Mouse (Mus musculus): Measurements from ENCODE around the gene Fam161a. TPM values are rescaled to one million over a fixed set of nuclear protein-coding genes. Genes with fewer than 3 reads are reported as not detected.

The Fam161a gene
- 4.6 and 4.7 TPM in 2 replicates for polyA plus RNA-seq (2016; fragmentation: Nextera tagmentation; extraction: Ambion mirVana)

GRCm38 (mm10) chr11:23007481-23008180 lies at the start of gene Fam161a:
TSS of gene Fam161a (plus strand) at chr11:23007531.
- Histone ChIP-seq H3K4me2 (replicated peaks) (peak within 1 kb of the TSS; percentile 68), H3K27ac (replicated peaks) (peak within 1 kb of the TSS; percentile 95), H3K9ac (replicated peaks) (peak within 1 kb of the TSS; percentile 66), H3K9me3 (no peaks in the 10 kb centered on the region), H3K4me3 (peak within 1 kb of the TSS; percentile 49), H3K4me1 (peaks cover 4% of the 10 kb centered on the region; the same call in 1 of the 2 replicates), H3K36me3 (peaks cover 18% of the 10 kb centered on the region), H3K27me3 (no peaks in the 10 kb centered on the region)
- under 1% methylated on average over 22 of the region's 22 CpGs for WGBS
- ATAC-seq (ENCODE audit: low FRiP score, low read depth), result peak; percentile 91

- Histone ChIP-seq H3K27ac (replicated peaks) (no peak overlapping the region), H3K9ac (replicated peaks) (no peak overlapping the region), H3K9me3 (no peaks in the 10 kb centered on the region), H3K4me1 (no peaks in the 10 kb centered on the region), H3K27me3 (no peaks in the 10 kb centered on the region), H3K4me3 (no peak overlapping the region), H3K36me3 (peaks cover 9% of the 10 kb centered on the region; the same call in 1 of the 2 replicates), H3K4me2 (replicated peaks) (no peak overlapping the region)
- 92% methylated on average over 4 of the region's 4 CpGs for WGBS
- no peak for ATAC-seq (ENCODE audit: low FRiP score, low read depth)
Observed at GRCm38 (mm10) chr11:22957791-22958374, 49.4 kb upstream of the Fam161a start.

- 86% methylated on average over 1 of the region's 1 CpGs for WGBS
- H3K9ac ChIP-seq (replicated peaks), result no peak overlapping the region
- H3K9me3 ChIP-seq, result peaks cover 5% of the 10 kb centered on the region
- H3K4me1 ChIP-seq, result no peaks in the 10 kb centered on the region
- no peak overlapping the region for H3K27ac ChIP-seq (replicated peaks)
- no peak for ATAC-seq (ENCODE audit: low FRiP score, low read depth)
- H3K4me2 ChIP-seq (replicated peaks), result no peak overlapping the region
- no peaks in the 10 kb centered on the region for H3K27me3 ChIP-seq
- no peak overlapping the region for H3K4me3 ChIP-seq
- H3K36me3 ChIP-seq, result peaks cover 10% of the 10 kb centered on the region; the same call in 1 of the 2 replicates
Observed at GRCm38 (mm10) chr11:22962101-22962500, 45.2 kb upstream of the Fam161a start.

- H3K4me1 ChIP-seq, result no peaks in the 10 kb centered on the region
- H3K4me2 ChIP-seq (replicated peaks), result no peak overlapping the region
- peaks cover 12% of the 10 kb centered on the region for H3K9me3 ChIP-seq
- 86% methylated on average over 4 of the region's 4 CpGs for WGBS
- H3K4me3 ChIP-seq, result no peak overlapping the region
- no peak overlapping the region for H3K9ac ChIP-seq (replicated peaks)
- peaks cover 11% of the 10 kb centered on the region; the same call in 1 of the 2 replicates for H3K36me3 ChIP-seq
- no peak for ATAC-seq (ENCODE audit: low FRiP score, low read depth)
- no peaks in the 10 kb centered on the region for H3K27me3 ChIP-seq
- no peak overlapping the region for H3K27ac ChIP-seq (replicated peaks)
Observed at GRCm38 (mm10) chr11:22964401-22964800, 42.9 kb upstream of the Fam161a start.

- Histone ChIP-seq H3K36me3 (peaks cover 11% of the 10 kb centered on the region; the same call in 1 of the 2 replicates), H3K4me3 (no peak overlapping the region), H3K27ac (replicated peaks) (no peak overlapping the region), H3K9ac (replicated peaks) (no peak overlapping the region), H3K9me3 (peaks cover 12% of the 10 kb centered on the region), H3K4me2 (replicated peaks) (no peak overlapping the region), H3K4me1 (no peaks in the 10 kb centered on the region), H3K27me3 (no peaks in the 10 kb centered on the region)
- WGBS, result 84% methylated on average over 4 of the region's 4 CpGs
- ATAC-seq (ENCODE audit: low FRiP score, low read depth), result no peak
Observed at GRCm38 (mm10) chr11:22965503-22965902, 41.8 kb upstream of the Fam161a start.

GRCm38 (mm10) chr11:22969486-22969885 lies 37.8 kb upstream of the Fam161a start:
- ATAC-seq (ENCODE audit: low FRiP score, low read depth), result no peak
- no peak overlapping the region for H3K4me3 ChIP-seq
- H3K9me3 ChIP-seq, result peaks cover 23% of the 10 kb centered on the region
- no peak overlapping the region for H3K27ac ChIP-seq (replicated peaks)
- H3K4me2 ChIP-seq (replicated peaks), result no peak overlapping the region
- WGBS, result 77% methylated on average over 6 of the region's 6 CpGs
- H3K4me1 ChIP-seq, result peaks cover 6% of the 10 kb centered on the region
- H3K27me3 ChIP-seq, result no peaks in the 10 kb centered on the region
- no peak overlapping the region for H3K9ac ChIP-seq (replicated peaks)
- H3K36me3 ChIP-seq, result peaks cover 23% of the 10 kb centered on the region

GRCm38 (mm10) chr11:22970546-22970945 lies 36.8 kb upstream of the Fam161a start:
- Histone ChIP-seq H3K4me3 (no peak overlapping the region), H3K27ac (replicated peaks) (no peak overlapping the region), H3K4me1 (peaks cover 9% of the 10 kb centered on the region), H3K9me3 (peaks cover 23% of the 10 kb centered on the region), H3K36me3 (peaks cover 23% of the 10 kb centered on the region), H3K27me3 (no peaks in the 10 kb centered on the region), H3K4me2 (replicated peaks) (no peak overlapping the region), H3K9ac (replicated peaks) (no peak overlapping the region)
- WGBS, result 97% methylated on average over 1 of the region's 1 CpGs
- no peak for ATAC-seq (ENCODE audit: low FRiP score, low read depth)

GRCm38 (mm10) chr11:22971835-22972709 lies 35.3 kb upstream of the Fam161a start, which contains the start of gene Zrsr1:
TSS of gene Zrsr1 (plus strand) at chr11:22972005.
- peak within 1 kb of the TSS; percentile 67 for H3K4me2 ChIP-seq (replicated peaks)
- H3K27me3 ChIP-seq, result no peaks in the 10 kb centered on the region
- peak within 1 kb of the TSS; percentile 46; the same call in 1 of the 2 replicates for H3K27ac ChIP-seq (replicated peaks)
- 51% methylated on average over 56 of the region's 56 CpGs for WGBS
- H3K4me1 ChIP-seq, result peaks cover 23% of the 10 kb centered on the region
- peak; percentile 70 for ATAC-seq (ENCODE audit: low FRiP score, low read depth)
- peaks cover 18% of the 10 kb centered on the region for H3K9me3 ChIP-seq
- H3K36me3 ChIP-seq, result peaks cover 14% of the 10 kb centered on the region
- peak within 1 kb of the TSS; percentile 51 for H3K4me3 ChIP-seq
- H3K9ac ChIP-seq (replicated peaks), result peak within 1 kb of the TSS; percentile 55

- Histone ChIP-seq H3K27ac (replicated peaks) (peak overlapping the region; percentile 64), H3K36me3 (peaks cover 15% of the 10 kb centered on the region), H3K4me1 (peaks cover 26% of the 10 kb centered on the region), H3K4me3 (peak overlapping the region; percentile 51), H3K4me2 (replicated peaks) (peak overlapping the region; percentile 67), H3K9me3 (peaks cover 10% of the 10 kb centered on the region), H3K9ac (replicated peaks) (peak overlapping the region; percentile 59), H3K27me3 (no peaks in the 10 kb centered on the region)
- 48% methylated on average over 44 of the region's 46 CpGs for WGBS
- peak; percentile 66 for ATAC-seq (ENCODE audit: low FRiP score, low read depth)
Observed at GRCm38 (mm10) chr11:22972746-22973526, 34.4 kb upstream of the Fam161a start.

- H3K4me3 ChIP-seq, result peak overlapping the region; percentile 51
- H3K27me3 ChIP-seq, result no peaks in the 10 kb centered on the region
- 47% methylated on average over 14 of the region's 14 CpGs for WGBS
- H3K4me1 ChIP-seq, result peaks cover 26% of the 10 kb centered on the region
- peaks cover 10% of the 10 kb centered on the region for H3K9me3 ChIP-seq
- peak overlapping the region; percentile 59 for H3K9ac ChIP-seq (replicated peaks)
- no peak for ATAC-seq (ENCODE audit: low FRiP score, low read depth)
- H3K4me2 ChIP-seq (replicated peaks), result peak overlapping the region; percentile 63
- H3K27ac ChIP-seq (replicated peaks), result no peak overlapping the region; the same call in 1 of the 2 replicates
- H3K36me3 ChIP-seq, result peaks cover 20% of the 10 kb centered on the region
Observed at GRCm38 (mm10) chr11:22973599-22973998, 33.7 kb upstream of the Fam161a start.

- no peak overlapping the region for H3K4me2 ChIP-seq (replicated peaks)
- no peaks in the 10 kb centered on the region for H3K9me3 ChIP-seq
- no peak for ATAC-seq (ENCODE audit: low FRiP score, low read depth)
- H3K9ac ChIP-seq (replicated peaks), result no peak overlapping the region
- peaks cover 19% of the 10 kb centered on the region for H3K36me3 ChIP-seq
- 89% methylated on average over 3 of the region's 3 CpGs for WGBS
- no peaks in the 10 kb centered on the region for H3K27me3 ChIP-seq
- no peak overlapping the region for H3K27ac ChIP-seq (replicated peaks)
- H3K4me3 ChIP-seq, result no peak overlapping the region
- peaks cover 41% of the 10 kb centered on the region for H3K4me1 ChIP-seq
Observed at GRCm38 (mm10) chr11:22978215-22978614, 29.1 kb upstream of the Fam161a start.

Measured in midbrain, embryonic 12.5 days (tissue).